Mouse (Mus musculus) hindbrain, embryonic 16.5 days (tissue): ENCODE data around the gene Hbb-bh1. TPM values are rescaled to one million over a fixed set of nuclear protein-coding genes. Genes with fewer than 3 reads are reported as not detected.

ENCODE experiments used
- ATAC-seq: fragments of 200-750 bp; cut with Nextera tagmentation; 2 replicates; pipeline ENCODE4 v1.8.0; 2017; ENCODE audit warnings: moderate TSS enrichment, moderate library complexity
- H3K27ac ChIP-seq: fragments of 300-500 bp; sonication (generic); 2 replicates; pipeline ENCODE4 v1.5.1; 2014; ENCODE audit warnings: low read depth, mild to moderate bottlenecking, control low read depth, low read length, moderate library complexity
- H3K27me3 ChIP-seq: fragments of 300-500 bp; sonication (generic); replicated peaks from 2 replicates; pipeline ENCODE4 v1.6.1; 2014; ENCODE audit warnings: low read length; ENCODE audit not compliant: control insufficient read depth, insufficient read depth
- H3K36me3 ChIP-seq: fragments of 300-500 bp; sonication (generic); 2 replicates; pipeline ENCODE4 v1.6.1; 2014; ENCODE audit warnings: mild to moderate bottlenecking, low read length, moderate library complexity, mixed read lengths; ENCODE audit not compliant: control insufficient read depth, insufficient read depth
- H3K4me1 ChIP-seq: fragments of 300-500 bp; sonication (generic); 2 replicates; pipeline ENCODE4 v1.6.1; 2014; ENCODE audit warnings: low read depth, low read length; ENCODE audit not compliant: control insufficient read depth, insufficient read depth
- H3K4me2 ChIP-seq: fragments of 300-500 bp; sonication (generic); 2 replicates; pipeline ENCODE4 v1.6.1; 2014; ENCODE audit warnings: mild to moderate bottlenecking, low read length, control low read depth, moderate library complexity
- H3K4me3 ChIP-seq: fragments of 300-500 bp; sonication (generic); 2 replicates; pipeline ENCODE4 v1.5.1; 2014; ENCODE audit warnings: mild to moderate bottlenecking, low read length, control low read depth, moderate library complexity
- H3K9ac ChIP-seq: fragments of 300-500 bp; sonication (generic); 2 replicates; pipeline ENCODE4 v1.6.1; 2014; ENCODE audit warnings: low read depth, mild to moderate bottlenecking, control low read depth, low read length, moderate library complexity
- H3K9me3 ChIP-seq: fragments of 300-500 bp; sonication (generic); 2 replicates; pipeline ENCODE4 v1.6.1; 2014; ENCODE audit warnings: mild to moderate bottlenecking, low read length, moderate library complexity; ENCODE audit not compliant: control insufficient read depth
- WGBS: fragments of 180-500 bp; shearing (Covaris S2); extraction: QIAGEN DNeasy Blood & Tissue Kit; methylation state at CpG from one replicate; pipeline ENCODE4 v1.1.7; 2014; 5-methylcytosine and 5-hydroxymethylcytosine counted together
- polyA plus RNA-seq: library from polyadenylated mRNA; unstranded; fragments of >200 nt; fragmentation: Nextera tagmentation; extraction: Ambion mirVana; gene quantifications from 2 replicates; pipeline ENCODE4 v1.2.1, GENCODE M21; 2015

The Hbb-bh1 gene
- polyA plus RNA-seq: 0.37 TPM in 1 of 2 replicates, not detected in the other

- Histone ChIP-seq H3K27ac (no peak within 1 kb of the TSS), H3K27me3 (no peaks in the 10 kb centered on the region), H3K9ac (no peak within 1 kb of the TSS), H3K4me2 (no peak within 1 kb of the TSS), H3K36me3 (no peaks in the 10 kb centered on the region), H3K9me3 (no peaks in the 10 kb centered on the region), H3K4me3 (no peak within 1 kb of the TSS), H3K4me1 (no peaks in the 10 kb centered on the region)
- no peak for ATAC-seq
- 78% methylated on average over 2 of the region's 2 CpGs for WGBS
These were observed at the start of gene Hbb-bh1 for GRCm38 (mm10) chr7:103843034-103843433. Hbb-bh1 (minus strand) TSS chr7:103843164.

- Histone ChIP-seq H3K27me3 (no peaks in the 10 kb centered on the region), H3K4me3 (no peak within 1 kb of the TSS), H3K36me3 (no peaks in the 10 kb centered on the region), H3K9ac (no peak within 1 kb of the TSS), H3K4me2 (no peak within 1 kb of the TSS), H3K4me1 (no peaks in the 10 kb centered on the region), H3K27ac (no peak within 1 kb of the TSS), H3K9me3 (no peaks in the 10 kb centered on the region)
- ATAC-seq: no peak
These were observed 43.2 kb upstream of the Hbb-bh1 start, which contains the start of gene Olfr66 for GRCm38 (mm10) chr7:103886152-103886551. Olfr66 (minus strand) TSS chr7:103886252.

- Histone ChIP-seq H3K4me1 (no peaks in the 10 kb centered on the region), H3K4me3 (no peak overlapping the region), H3K36me3 (no peaks in the 10 kb centered on the region), H3K4me2 (no peak overlapping the region), H3K9me3 (no peaks in the 10 kb centered on the region), H3K27me3 (no peaks in the 10 kb centered on the region), H3K9ac (no peak overlapping the region), H3K27ac (no peak overlapping the region)
- WGBS: 88% methylated on average over 2 of the region's 2 CpGs
- no peak for ATAC-seq
These were observed 34.1 kb upstream of the Hbb-bh1 start for GRCm38 (mm10) chr7:103877093-103877492.

GRCm38 (mm10) chr7:103874451-103874850 is 31.5 kb upstream of the Hbb-bh1 start:
- no peak overlapping the region for H3K4me2 ChIP-seq
- WGBS: 54% methylated on average over 5 of the region's 5 CpGs
- ATAC-seq: no peak
- no peaks in the 10 kb centered on the region for H3K4me1 ChIP-seq
- H3K36me3 ChIP-seq: no peaks in the 10 kb centered on the region
- H3K4me3 ChIP-seq: no peak overlapping the region
- H3K27ac ChIP-seq: no peak overlapping the region
- H3K9ac ChIP-seq: no peak overlapping the region
- H3K27me3 ChIP-seq: no peaks in the 10 kb centered on the region
- H3K9me3 ChIP-seq: no peaks in the 10 kb centered on the region

- Histone ChIP-seq H3K4me3 (no peak overlapping the region), H3K4me1 (no peaks in the 10 kb centered on the region), H3K36me3 (no peaks in the 10 kb centered on the region), H3K27me3 (no peaks in the 10 kb centered on the region), H3K9me3 (no peaks in the 10 kb centered on the region), H3K27ac (no peak overlapping the region), H3K4me2 (no peak overlapping the region), H3K9ac (no peak overlapping the region)
- ATAC-seq: no peak
- WGBS: 8% methylated on average over 1 of the region's 1 CpGs
These were observed 30.1 kb upstream of the Hbb-bh1 start for GRCm38 (mm10) chr7:103873064-103873463.

GRCm38 (mm10) chr7:103870667-103871066 is 27.7 kb upstream of the Hbb-bh1 start:
- no peaks in the 10 kb centered on the region for H3K36me3 ChIP-seq
- H3K9me3 ChIP-seq: no peaks in the 10 kb centered on the region
- no peaks in the 10 kb centered on the region for H3K4me1 ChIP-seq
- H3K9ac ChIP-seq: no peak overlapping the region
- no peaks in the 10 kb centered on the region for H3K27me3 ChIP-seq
- H3K27ac ChIP-seq: no peak overlapping the region
- H3K4me3 ChIP-seq: no peak overlapping the region
- H3K4me2 ChIP-seq: no peak overlapping the region
- ATAC-seq: no peak

- Histone ChIP-seq H3K9me3 (no peaks in the 10 kb centered on the region), H3K9ac (no peak overlapping the region), H3K36me3 (no peaks in the 10 kb centered on the region)
These were observed 22.8 kb upstream of the Hbb-bh1 start for GRCm38 (mm10) chr7:103865716-103866115.

GRCm38 (mm10) chr7:103861531-103861930 is 18.6 kb upstream of the Hbb-bh1 start:
- Histone ChIP-seq H3K27ac (no peak overlapping the region), H3K9ac (no peak overlapping the region), H3K4me2 (no peak overlapping the region), H3K27me3 (no peaks in the 10 kb centered on the region), H3K9me3 (no peaks in the 10 kb centered on the region), H3K4me1 (no peaks in the 10 kb centered on the region), H3K36me3 (no peaks in the 10 kb centered on the region), H3K4me3 (no peak overlapping the region)
- ATAC-seq: no peak
- 86% methylated on average over 3 of the region's 3 CpGs for WGBS

More at GRCm38 (mm10) chr7:103865716-103866115, 22.8 kb upstream of the Hbb-bh1 start:
- no peak overlapping the region for H3K27ac ChIP-seq
- H3K4me2 ChIP-seq: no peak overlapping the region
- H3K4me1 ChIP-seq: no peaks in the 10 kb centered on the region
- no peaks in the 10 kb centered on the region for H3K27me3 ChIP-seq
- no peak for ATAC-seq
- H3K4me3 ChIP-seq: no peak overlapping the region

GRCm38 (mm10) chr7:103860855-103861254 is 17.9 kb upstream of the Hbb-bh1 start:
- 53% methylated on average over 1 of the region's 1 CpGs for WGBS
- no peaks in the 10 kb centered on the region for H3K27me3 ChIP-seq
- no peak for ATAC-seq
- H3K27ac ChIP-seq: no peak overlapping the region
- H3K9me3 ChIP-seq: no peaks in the 10 kb centered on the region
- no peaks in the 10 kb centered on the region for H3K36me3 ChIP-seq
- H3K4me3 ChIP-seq: no peak overlapping the region
- no peaks in the 10 kb centered on the region for H3K4me1 ChIP-seq
- no peak overlapping the region for H3K4me2 ChIP-seq
- H3K9ac ChIP-seq: no peak overlapping the region

GRCm38 (mm10) chr7:103859076-103859475 is 16.1 kb upstream of the Hbb-bh1 start:
- H3K27ac ChIP-seq: no peak overlapping the region
- no peaks in the 10 kb centered on the region for H3K36me3 ChIP-seq
- H3K4me2 ChIP-seq: no peak overlapping the region
- WGBS: 78% methylated on average over 2 of the region's 2 CpGs
- H3K9me3 ChIP-seq: no peaks in the 10 kb centered on the region
- no peak overlapping the region for H3K9ac ChIP-seq
- H3K4me3 ChIP-seq: no peak overlapping the region
- no peaks in the 10 kb centered on the region for H3K4me1 ChIP-seq
- no peak for ATAC-seq
- no peaks in the 10 kb centered on the region for H3K27me3 ChIP-seq
